Mouse (Mus musculus): Measurements from ENCODE around the gene Snd1.

DNA sequence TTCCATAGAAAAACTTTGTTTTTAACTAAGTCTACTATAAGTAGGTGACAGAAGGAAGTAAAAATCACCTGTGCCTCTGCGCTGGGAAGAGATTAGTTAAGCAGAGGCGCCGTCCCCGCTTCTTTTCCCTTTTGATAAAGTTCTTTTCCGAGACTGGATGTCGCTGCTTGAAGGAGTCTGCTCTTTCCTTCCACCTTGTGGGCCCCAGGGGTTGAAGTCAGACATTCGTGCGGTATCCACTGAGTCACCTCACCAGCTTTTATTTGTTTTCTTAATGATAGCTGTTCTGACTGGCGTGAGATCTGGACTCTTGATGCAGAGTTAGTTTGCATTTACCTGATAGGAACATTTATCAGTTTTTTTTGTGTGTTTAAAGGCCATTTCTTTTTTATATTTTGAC lies 260.2 kb downstream of the Snd1 start:
- no peak for TF ChIP-seq CTCF (IDR thresholded peaks at IDR 0.05; ENCODE audit: extremely low read depth, insufficient read depth, low read length)
- TF ChIP-seq POLR2A (IDR thresholded peaks at IDR 0.05; ENCODE audit: extremely low read depth, insufficient read depth, low read length): no peak
